Mouse (Mus musculus): ENCODE data around the gene Proser2.

Gene Proser2

GRCm38 (mm10) chr2:6129555-6130355, at the start of gene Proser2:
Gene Proser2 (minus strand): TSS chr2:6130211.
- in situ Hi-C loops (cut with MboI, MseI) = loop anchor here (25.0 kb wide), 1 partner anchor 1017 kb away; no protein-coding TSS in a partner anchor

- in situ Hi-C loops (cut with MboI, MseI) = no loop called here
Observed at GRCm38 (mm10) chr2:6179749-6180117, 49.7 kb upstream of the Proser2 start.

- in situ Hi-C loops (cut with MboI, MseI) = no loop called here
Observed at GRCm38 (mm10) chr2:6178901-6179748, 49.1 kb upstream of the Proser2 start.

GRCm38 (mm10) chr2:6173013-6173412, 43.0 kb upstream of the Proser2 start:
- in situ Hi-C loops (cut with MboI, MseI) = no loop called here

DNA sequence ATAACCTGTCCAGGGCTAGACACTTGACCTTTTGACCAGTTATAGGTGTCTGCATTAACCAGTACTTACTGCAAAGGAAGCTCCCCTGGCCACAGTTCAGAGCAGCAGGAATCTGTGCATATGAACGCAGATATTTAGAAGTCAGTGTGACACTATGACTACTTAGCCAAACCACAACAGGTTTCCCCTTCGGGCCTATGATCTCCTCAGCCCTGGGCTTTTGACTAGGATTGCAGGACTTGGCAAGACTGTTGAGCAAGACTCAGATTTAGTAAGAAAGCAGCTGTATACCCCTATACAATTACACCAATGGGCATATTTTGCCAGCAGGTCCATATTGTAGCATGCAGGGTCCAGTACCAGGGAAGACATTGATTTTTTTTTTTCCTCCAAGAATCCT, 38.5 kb upstream of the Proser2 start:
- in situ Hi-C loops (cut with MboI, MseI) = loop anchor here (10.0 kb wide), 1 partner anchor 1466 kb away; no protein-coding TSS in a partner anchor

- in situ Hi-C loops (cut with MboI, MseI) = loop anchor here (10.0 kb wide), 1 partner anchor 1467 kb away; no protein-coding TSS in a partner anchor
Observed at GRCm38 (mm10) chr2:6167843-6168558, 38.0 kb upstream of the Proser2 start.

DNA sequence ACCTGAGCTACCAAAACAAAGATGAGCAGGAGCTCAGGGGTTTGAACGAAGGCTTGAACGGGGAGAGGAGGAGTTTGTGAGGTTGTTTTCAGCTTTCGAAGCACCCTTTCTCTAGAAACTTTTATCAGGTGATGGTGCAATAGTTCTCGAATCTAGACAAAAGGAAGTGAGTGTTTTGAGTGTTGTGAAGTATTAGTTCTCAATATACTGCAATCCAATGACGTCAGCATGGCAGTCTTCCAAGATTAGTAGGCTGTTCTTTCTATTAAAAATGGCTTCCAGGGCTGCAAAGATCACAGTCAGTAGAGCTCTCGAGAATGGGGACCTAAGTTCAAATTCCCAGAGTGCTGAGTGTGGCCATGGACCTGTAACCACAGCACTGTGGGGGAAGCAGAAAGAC, 35.8 kb upstream of the Proser2 start:
- in situ Hi-C loops (cut with MboI, MseI) = loop anchor here (10.0 kb wide), 1 partner anchor 1469 kb away; no protein-coding TSS in a partner anchor

DNA sequence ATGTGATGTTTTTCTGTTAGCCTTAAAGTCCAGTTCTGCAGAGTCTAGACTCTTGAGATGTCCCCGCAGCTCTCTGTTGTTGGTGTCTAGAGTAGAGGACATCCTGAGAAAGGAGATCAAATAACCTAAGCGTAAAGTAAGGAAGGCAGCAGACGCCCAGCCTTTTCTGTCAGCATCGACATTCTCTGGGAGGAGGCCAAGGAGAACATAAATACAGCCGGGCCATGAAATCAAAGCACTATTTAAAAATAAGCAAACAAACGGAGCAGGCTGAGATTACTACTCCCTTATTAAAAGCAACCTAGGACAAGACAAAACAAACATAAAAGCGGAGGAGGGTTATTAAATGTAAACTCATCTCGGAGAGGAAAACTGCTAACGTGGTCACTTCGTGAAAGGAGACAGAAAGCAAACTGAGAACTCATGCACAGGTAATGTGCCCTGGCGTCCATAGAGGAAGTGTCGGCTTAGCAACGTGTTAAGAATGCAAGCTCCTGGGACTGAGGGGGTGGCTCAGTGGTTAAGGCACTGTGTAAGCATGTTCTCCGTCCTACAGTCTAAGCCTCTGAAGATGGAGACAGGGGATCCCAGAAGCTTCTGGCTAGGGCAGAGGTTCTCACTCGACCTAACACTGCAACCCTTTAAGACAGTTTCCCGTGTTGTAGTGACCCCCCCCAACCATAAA, 34.7 kb upstream of the Proser2 start:
- in situ Hi-C loops (cut with MboI, MseI) = loop anchor here (10.0 kb wide), 1 partner anchor 1470 kb away; no protein-coding TSS in a partner anchor

DNA sequence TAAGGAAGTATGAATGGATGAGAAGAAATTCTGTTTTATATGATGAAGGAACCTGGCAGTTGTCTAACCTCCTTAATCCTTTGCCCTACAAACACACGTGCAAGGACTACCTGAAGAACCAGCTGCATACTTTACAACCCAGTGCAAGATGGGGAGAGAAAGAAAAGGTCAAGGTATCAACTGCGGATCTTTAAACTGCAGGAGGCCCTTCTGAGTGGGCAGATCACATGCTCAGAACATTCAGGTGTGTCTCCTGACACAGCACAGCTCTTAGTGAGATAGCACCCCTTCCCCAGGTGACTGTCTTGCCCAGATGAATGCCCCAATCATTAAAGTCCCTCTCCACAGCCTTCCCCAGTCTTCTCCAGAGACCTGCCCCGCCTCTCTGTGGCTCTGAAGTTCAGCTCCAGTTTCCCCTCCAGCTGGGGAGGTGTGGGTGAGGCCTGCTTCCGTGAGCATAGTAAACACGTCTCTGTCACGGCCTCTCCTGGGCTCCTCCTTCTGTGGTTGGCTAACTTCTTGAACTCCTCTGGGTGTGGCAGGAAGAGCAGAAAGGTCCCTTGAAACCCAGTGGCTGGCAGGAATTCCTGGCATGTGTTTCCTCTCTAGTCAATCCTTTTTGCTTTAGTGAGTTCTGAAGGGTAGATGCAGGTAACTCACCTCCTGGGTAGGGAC, 32.5 kb upstream of the Proser2 start:
- in situ Hi-C loops (cut with MboI, MseI) = loop anchor here (10.0 kb wide), 1 partner anchor 1472 kb away; no protein-coding TSS in a partner anchor

DNA sequence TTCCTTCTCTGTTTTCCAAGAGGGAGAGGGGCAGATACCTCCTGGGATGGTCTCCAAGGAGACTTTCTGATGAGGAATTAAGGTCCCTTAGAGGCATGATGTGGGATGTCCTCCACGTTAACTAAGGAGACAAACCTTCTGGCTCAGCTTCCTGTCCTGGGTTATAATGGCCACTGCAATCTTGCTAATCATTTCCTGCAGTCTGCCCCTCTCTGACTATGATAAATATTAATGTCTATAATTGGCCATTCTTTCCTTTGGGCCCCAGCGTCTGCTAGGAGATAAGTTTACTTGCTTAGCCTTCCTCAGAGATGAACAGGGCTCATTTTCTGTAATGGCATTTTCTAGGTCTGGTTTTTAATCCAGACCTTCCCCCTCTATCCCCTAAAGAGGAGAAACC, 29.7 kb upstream of the Proser2 start:
- in situ Hi-C loops (cut with MboI, MseI) = loop anchor here (10.0 kb wide), 1 partner anchor 1475 kb away; no protein-coding TSS in a partner anchor

- in situ Hi-C loops (cut with MboI, MseI) = no loop called here
Observed at GRCm38 (mm10) chr2:6159219-6159618, 29.2 kb upstream of the Proser2 start.

DNA sequence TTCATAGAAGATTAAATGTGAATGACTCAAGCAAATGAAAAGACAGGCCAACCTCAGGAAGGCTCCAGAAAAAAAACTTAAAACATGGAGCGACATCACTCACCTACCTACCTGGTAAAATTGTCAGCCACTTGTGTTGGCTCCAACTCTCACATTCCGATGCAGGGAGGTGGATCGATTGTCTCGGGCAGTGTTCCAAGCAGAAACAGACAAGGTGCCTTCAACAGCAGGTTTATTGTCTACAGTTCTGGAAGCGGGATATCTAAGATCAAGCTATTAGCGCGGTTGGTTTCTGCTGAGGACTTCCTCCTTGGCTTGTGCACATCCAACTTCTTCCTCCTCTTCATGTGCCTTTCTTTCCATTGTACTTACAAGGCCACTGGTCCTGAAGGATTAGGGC, 27.6 kb upstream of the Proser2 start:
- in situ Hi-C loops (cut with MboI, MseI) = no loop called here

- in situ Hi-C loops (cut with MboI, MseI) = no loop called here
Observed at GRCm38 (mm10) chr2:6157208-6157607, 27.2 kb upstream of the Proser2 start.

GRCm38 (mm10) chr2:6149801-6150200, 19.8 kb upstream of the Proser2 start:
- in situ Hi-C loops (cut with MboI, MseI) = loop anchor here (5.0 to 25.0 kb wide), 3 partner anchors 98 to 1038 kb away; no protein-coding TSS in a partner anchor

DNA sequence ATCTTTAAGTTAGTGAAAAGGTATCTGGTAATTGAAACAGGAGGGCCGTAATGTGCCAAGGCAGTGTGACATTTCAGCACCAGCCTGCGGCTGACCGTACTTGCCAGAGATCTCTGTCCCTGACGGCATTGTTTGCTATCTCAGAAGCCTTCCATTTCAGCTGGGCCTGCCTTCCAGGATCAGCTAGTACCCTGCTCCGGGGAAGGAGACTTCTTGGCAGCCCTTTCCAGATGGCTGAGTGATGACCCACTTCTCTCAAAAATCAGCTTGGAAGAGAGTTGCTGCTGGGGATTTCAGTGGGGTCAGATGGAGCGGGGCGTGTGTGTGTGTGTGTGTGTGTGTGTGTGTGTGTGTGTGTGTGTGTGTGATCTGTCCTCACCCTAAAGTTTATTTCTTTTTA, 16.9 kb upstream of the Proser2 start:
- in situ Hi-C loops (cut with MboI, MseI) = loop anchor here (10.0 to 25.0 kb wide), 2 partner anchors 232 to 1035 kb away; no protein-coding TSS in a partner anchor

GRCm38 (mm10) chr2:6146257-6146656, 16.2 kb upstream of the Proser2 start:
- in situ Hi-C loops (cut with MboI, MseI) = loop anchor here (10.0 to 25.0 kb wide), 2 partner anchors 231 to 1034 kb away; no protein-coding TSS in a partner anchor

DNA sequence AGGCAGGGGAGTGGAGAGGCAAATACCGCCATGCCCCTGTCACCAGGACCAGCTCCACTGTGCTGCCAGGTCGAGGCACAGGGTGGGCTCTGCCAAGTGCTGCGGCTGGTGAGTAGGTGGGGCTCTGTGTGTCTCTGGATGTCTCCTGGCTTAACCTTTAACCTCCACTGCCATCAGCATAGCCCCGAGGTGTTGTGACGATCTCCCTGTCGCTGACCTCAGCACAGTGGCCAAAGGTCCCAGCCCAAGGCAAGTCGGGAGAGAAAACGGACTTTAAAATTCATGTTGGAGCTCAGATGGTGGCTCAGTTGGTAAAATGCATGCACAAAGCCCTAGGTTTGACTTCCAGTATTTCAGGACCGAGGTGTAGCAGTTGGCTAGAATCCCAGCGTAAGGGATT, 15.6 kb upstream of the Proser2 start:
- in situ Hi-C loops (cut with MboI, MseI) = loop anchor here (10.0 to 25.0 kb wide), 2 partner anchors 231 to 1033 kb away; no protein-coding TSS in a partner anchor

DNA sequence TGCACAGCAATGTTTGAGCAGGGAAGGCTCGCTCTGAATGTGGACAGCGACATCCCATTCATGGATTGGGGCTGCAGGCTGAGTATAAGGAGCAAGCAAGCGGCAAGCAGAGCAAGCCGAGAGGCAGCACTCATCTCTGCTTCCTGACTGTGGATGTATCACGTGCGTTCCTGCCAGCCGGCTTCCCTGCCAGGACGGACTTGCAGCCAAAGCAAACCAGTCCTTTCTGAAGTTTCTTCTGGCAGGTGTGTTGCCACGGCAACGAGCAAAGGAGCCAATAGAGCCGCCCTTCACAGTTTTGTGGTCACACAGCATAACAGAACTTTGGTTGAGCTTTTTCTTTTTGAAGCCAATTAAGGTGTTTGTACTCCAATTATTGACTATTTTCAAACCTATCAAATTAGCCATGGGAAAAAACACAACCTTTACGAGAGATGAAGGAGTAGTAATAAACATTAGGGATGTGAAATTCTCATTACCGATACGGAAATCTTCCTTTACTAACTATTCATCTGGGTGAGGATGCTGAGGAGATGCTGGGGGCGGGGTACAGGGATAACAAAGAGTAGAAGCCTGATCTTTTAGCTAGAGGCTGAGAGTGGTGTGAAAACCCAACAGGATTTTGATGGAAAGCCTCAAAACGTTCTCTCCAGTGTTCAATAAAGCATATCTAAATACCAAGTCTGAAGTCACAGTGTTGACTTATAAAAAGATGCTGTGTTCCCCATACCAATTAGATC, 13.1 kb upstream of the Proser2 start:
- in situ Hi-C loops (cut with MboI, MseI) = loop anchor here (10.0 to 25.0 kb wide), 2 partner anchors 228 to 1031 kb away; no protein-coding TSS in a partner anchor

- in situ Hi-C loops (cut with MboI, MseI) = loop anchor here (10.0 to 25.0 kb wide), 2 partner anchors 226 to 1028 kb away; no protein-coding TSS in a partner anchor
Observed at GRCm38 (mm10) chr2:6140572-6141161, 10.7 kb upstream of the Proser2 start.

Data from T-helper 2 cell (primary cell).